Mouse (Mus musculus): ENCODE results near the gene Olfr487.
"Not testable (repeated sequence)": the region's sequence is repeated elsewhere in the genome, so short reads cannot be mapped to it uniquely, and the experiment has no call there.

- TF ChIP-seq CTCF (IDR thresholded peaks at IDR 0.05; ENCODE audit: low read depth, low read length); POLR2A (IDR thresholded peaks at IDR 0.05; ENCODE audit: borderline replicate concordance, low read depth, low read length): not testable (repeated sequence)
Observed at GRCm38 (mm10) chr7:108172642-108173041, 41.8 kb downstream of the Olfr487 start, which contains the start of gene Olfr486.

All from bone marrow macrophage, adult 2 months (primary cell).